Mouse (Mus musculus) kidney, embryonic 14.5 days (tissue): ENCODE results near the gene Apol7e. TPM values are rescaled to one million over a fixed set of nuclear protein-coding genes. Genes with fewer than 3 reads are reported as not detected.

ENCODE experiments used
- ATAC-seq: fragments of 200-750 bp; cut with Nextera tagmentation; 2 replicates; pipeline ENCODE4 v1.8.0; 2017; ENCODE audit warnings: moderate number of reproducible peaks, mild to moderate bottlenecking, moderate TSS enrichment, moderate library complexity; ENCODE audit not compliant: low FRiP score, low TSS enrichment
- H3K27ac ChIP-seq: fragments of 300-500 bp; sonication (generic); 2 replicates; pipeline ENCODE4 v1.5.1; 2014; ENCODE audit warnings: low read depth, mild to moderate bottlenecking, low read length, moderate library complexity, mixed read lengths
- H3K27me3 ChIP-seq: fragments of 300-500 bp; sonication (generic); 2 replicates; pipeline ENCODE4 v1.6.1; 2014; ENCODE audit warnings: mild to moderate bottlenecking, low read length; ENCODE audit not compliant: control insufficient read depth, insufficient read depth
- H3K36me3 ChIP-seq: fragments of 300-500 bp; sonication (generic); 2 replicates; pipeline ENCODE4 v1.6.1; 2014; ENCODE audit warnings: low read length, mixed read lengths; ENCODE audit not compliant: control insufficient read depth, insufficient read depth
- H3K4me1 ChIP-seq: fragments of 300-500 bp; sonication (generic); 2 replicates; pipeline ENCODE4 v1.6.1; 2014; ENCODE audit warnings: low read length, mixed read lengths; ENCODE audit not compliant: control insufficient read depth, insufficient read depth
- H3K4me2 ChIP-seq: fragments of 300-500 bp; sonication (generic); replicated peaks from 2 replicates; pipeline ENCODE4 v1.6.1; 2014; ENCODE audit warnings: low read depth, mild to moderate bottlenecking, low read length
- H3K4me3 ChIP-seq: fragments of 300-500 bp; sonication (generic); 2 replicates; pipeline ENCODE4 v1.5.1; 2014; ENCODE audit warnings: mild to moderate bottlenecking, low read length
- H3K9ac ChIP-seq: fragments of 300-500 bp; sonication (generic); 2 replicates; pipeline ENCODE4 v1.6.1; 2014; ENCODE audit warnings: low read depth, mild to moderate bottlenecking, low read length, moderate library complexity
- H3K9me3 ChIP-seq: fragments of 300-500 bp; sonication (generic); 2 replicates; pipeline ENCODE4 v1.6.1; 2016; ENCODE audit warnings: low read length; ENCODE audit not compliant: control insufficient read depth
- WGBS: fragments of 180-500 bp; shearing (Covaris S2); extraction: QIAGEN DNeasy Blood & Tissue Kit; methylation state at CpG from one replicate; pipeline ENCODE4 v1.1.7; 2014; 5-methylcytosine and 5-hydroxymethylcytosine counted together
- polyA plus RNA-seq: library from polyadenylated mRNA; unstranded; fragments of >200 nt; fragmentation: Nextera tagmentation; extraction: Ambion mirVana; gene quantifications from 2 replicates; pipeline ENCODE4 v1.2.1, GENCODE M21; 2014

The Apol7e gene
- polyA plus RNA-seq, 1 experiment from 2014 or later: not detected

DNA sequence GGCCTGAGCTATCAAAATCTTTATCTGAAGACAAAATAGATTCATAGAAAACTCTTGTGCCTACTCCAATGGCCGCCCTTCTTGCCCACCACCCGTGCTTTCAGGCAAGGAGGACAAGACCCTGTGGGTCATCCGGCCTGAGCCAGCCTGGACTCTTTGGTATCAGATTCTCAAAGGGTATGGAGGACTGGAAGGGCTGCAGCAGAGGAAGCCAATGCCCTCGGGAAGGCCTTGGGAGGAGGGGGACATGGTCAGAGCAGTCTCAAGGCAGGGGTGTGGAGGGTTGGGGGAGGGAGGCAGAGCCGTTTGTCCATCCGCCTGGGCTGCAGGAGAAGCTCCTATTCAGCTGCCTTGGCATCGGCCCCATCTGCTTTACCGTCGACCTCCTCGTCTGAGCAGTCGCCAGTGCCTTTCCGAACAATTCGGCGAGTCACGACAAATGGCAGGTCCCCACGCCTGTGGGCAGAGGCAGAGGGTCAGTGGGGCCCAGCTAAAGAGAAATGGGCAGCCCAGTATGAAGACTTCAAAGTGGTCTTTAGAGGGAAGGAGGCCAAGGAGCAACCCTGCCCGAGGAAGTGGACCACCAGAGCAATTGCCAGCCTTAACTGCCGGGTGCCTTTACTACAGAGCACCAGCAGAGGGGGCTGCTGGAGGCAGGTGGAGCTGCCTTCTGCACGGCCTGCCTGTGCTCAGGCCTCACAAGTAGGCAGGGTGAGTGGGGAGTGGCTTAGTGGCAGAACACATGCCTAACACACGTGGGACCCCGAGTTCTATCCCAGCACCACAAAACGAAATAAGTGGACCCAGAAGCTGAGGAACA lies 63.1 kb downstream of the Apol7e start:
- ATAC-seq: no peak
- H3K4me3 ChIP-seq: no peak overlapping the region
- WGBS: 68% methylated on average over 22 of the region's 22 CpGs
- no peaks in the 10 kb centered on the region for H3K9me3 ChIP-seq
- no peaks in the 10 kb centered on the region for H3K4me1 ChIP-seq
- peaks cover 72% of the 10 kb centered on the region for H3K36me3 ChIP-seq
- H3K27me3 ChIP-seq: no peaks in the 10 kb centered on the region
- H3K9ac ChIP-seq: no peak overlapping the region
- no peak overlapping the region for H3K27ac ChIP-seq
- H3K4me2 ChIP-seq: no peak overlapping the region

- Histone ChIP-seq H3K4me1 (no peaks in the 10 kb centered on the region), H3K27me3 (no peaks in the 10 kb centered on the region), H3K9me3 (no peaks in the 10 kb centered on the region), H3K9ac (no peak overlapping the region), H3K36me3 (peaks cover 85% of the 10 kb centered on the region), H3K4me3 (no peak overlapping the region), H3K4me2 (no peak overlapping the region), H3K27ac (no peak overlapping the region)
- WGBS: 92% methylated on average over 16 of the region's 16 CpGs
- no peak for ATAC-seq
Observed at GRCm38 (mm10) chr15:77763050-77763449, 64.4 kb downstream of the Apol7e start.

GRCm38 (mm10) chr15:77763702-77764101 lies 65.0 kb downstream of the Apol7e start:
- ATAC-seq: no peak
- Histone ChIP-seq H3K4me1 (no peaks in the 10 kb centered on the region), H3K9me3 (no peaks in the 10 kb centered on the region), H3K4me3 (no peak overlapping the region), H3K9ac (no peak overlapping the region; the same call in 1 of the 2 replicates), H3K27me3 (no peaks in the 10 kb centered on the region), H3K36me3 (peaks cover 91% of the 10 kb centered on the region), H3K27ac (no peak overlapping the region), H3K4me2 (no peak overlapping the region)
- 85% methylated on average over 11 of the region's 11 CpGs for WGBS

DNA sequence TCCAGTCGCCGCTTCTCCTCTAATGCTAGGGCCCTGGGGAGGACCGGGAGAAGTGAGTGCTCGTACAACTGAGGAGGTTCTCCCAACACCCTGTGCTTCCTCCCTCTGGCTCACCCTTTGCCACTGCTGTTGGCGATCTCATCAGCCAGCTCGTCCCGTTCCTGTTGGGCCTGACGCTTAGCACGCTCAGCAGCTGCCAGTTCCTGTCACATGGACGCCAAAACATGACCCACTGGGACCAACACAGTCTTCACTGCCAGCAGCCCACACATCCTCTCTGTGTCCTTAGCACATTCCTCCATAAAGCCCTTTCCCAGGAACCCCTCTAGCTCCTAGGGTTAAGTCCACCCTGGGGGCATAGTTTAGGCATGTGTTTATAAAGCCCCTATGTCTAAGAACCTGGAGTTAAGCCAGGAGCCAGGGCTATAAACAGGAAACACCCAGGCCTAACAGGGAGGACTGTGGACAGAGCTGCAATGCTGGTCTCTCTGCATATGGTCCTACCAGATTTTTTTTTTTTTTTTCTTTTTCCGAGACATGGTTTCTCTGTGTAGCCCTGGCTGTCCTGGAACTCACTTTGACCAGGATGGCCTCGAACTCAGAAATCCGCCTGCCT lies 65.8 kb downstream of the Apol7e start:
- no peak for ATAC-seq
- no peaks in the 10 kb centered on the region for H3K9me3 ChIP-seq
- H3K9ac ChIP-seq: no peak overlapping the region
- H3K36me3 ChIP-seq: peaks cover 97% of the 10 kb centered on the region
- no peaks in the 10 kb centered on the region for H3K4me1 ChIP-seq
- H3K4me2 ChIP-seq: no peak overlapping the region
- H3K4me3 ChIP-seq: no peak overlapping the region
- no peak overlapping the region for H3K27ac ChIP-seq
- H3K27me3 ChIP-seq: no peaks in the 10 kb centered on the region
- 80% methylated on average over 13 of the region's 13 CpGs for WGBS

- H3K9ac ChIP-seq: no peak overlapping the region
- H3K27ac ChIP-seq: no peak overlapping the region
- 95% methylated on average over 16 of the region's 16 CpGs for WGBS
- H3K4me3 ChIP-seq: no peak overlapping the region
- H3K4me2 ChIP-seq: no peak overlapping the region
- ATAC-seq: no peak
- H3K36me3 ChIP-seq: peaks cover 100% of the 10 kb centered on the region
- no peaks in the 10 kb centered on the region for H3K4me1 ChIP-seq
- no peaks in the 10 kb centered on the region for H3K27me3 ChIP-seq
- H3K9me3 ChIP-seq: no peaks in the 10 kb centered on the region
Observed at GRCm38 (mm10) chr15:77765484-77766093, 66.9 kb downstream of the Apol7e start.

DNA sequence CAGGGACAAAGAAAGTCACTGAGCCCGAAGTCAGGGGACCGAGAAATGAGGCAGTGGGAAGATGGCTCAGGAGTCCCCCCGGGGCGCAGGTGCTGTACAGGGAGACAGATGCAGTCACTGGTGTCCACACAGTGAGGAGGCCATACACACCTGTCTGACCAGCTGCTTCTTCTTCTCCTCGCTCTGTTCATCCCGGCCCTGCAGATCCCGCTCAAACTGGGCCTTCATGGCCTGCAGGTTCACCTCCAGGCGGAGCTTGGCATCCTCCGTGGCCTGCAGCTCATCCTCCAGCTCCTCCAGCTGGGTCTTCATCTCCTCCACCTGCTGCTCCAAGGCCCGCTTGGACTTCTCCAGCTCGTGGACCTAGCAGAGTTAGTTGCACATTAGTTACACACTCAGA lies 68.3 kb downstream of the Apol7e start:
- no peaks in the 10 kb centered on the region for H3K27me3 ChIP-seq
- H3K9ac ChIP-seq: no peak overlapping the region
- ATAC-seq: no peak
- no peak overlapping the region for H3K4me3 ChIP-seq
- 92% methylated on average over 11 of the region's 11 CpGs for WGBS
- H3K4me2 ChIP-seq: no peak overlapping the region
- no peaks in the 10 kb centered on the region for H3K4me1 ChIP-seq
- no peak overlapping the region for H3K27ac ChIP-seq
- H3K36me3 ChIP-seq: peaks cover 100% of the 10 kb centered on the region
- H3K9me3 ChIP-seq: no peaks in the 10 kb centered on the region

Other genes with a start within 250 kb of the Apol7e start
- not detected in 2 replicates for gene Apol10a, start 221.8 kb upstream of the Apol7e start, polyA plus RNA-seq
- gene Apol11a, start 190.6 kb upstream of the Apol7e start, polyA plus RNA-seq: not detected in 2 replicates
- not detected in 2 replicates for gene Apol7c, start 165.5 kb upstream of the Apol7e start, polyA plus RNA-seq
- gene 1700025B11Rik, start 137.0 kb upstream of the Apol7e start, polyA plus RNA-seq: not detected in 2 replicates
- 0.09 and 0.18 TPM in 2 replicates for gene Apol10b, start 102.7 kb upstream of the Apol7e start, polyA plus RNA-seq
- not detected in 2 replicates for gene Gm36245, start 99.6 kb upstream of the Apol7e start, polyA plus RNA-seq
- not detected in 2 replicates for gene Apol11b, start 55.6 kb upstream of the Apol7e start, polyA plus RNA-seq
- 0.34 TPM in 1 of 2 replicates, not detected in the other for gene Apol9b, start 30.2 kb downstream of the Apol7e start, polyA plus RNA-seq
- gene Apol8, start 58.1 kb downstream of the Apol7e start, polyA plus RNA-seq: not detected in 2 replicates
- gene Myh9, start 143.3 kb downstream of the Apol7e start, polyA plus RNA-seq: 43.8 and 72.3 TPM in 2 replicates
- gene Txn2, start 230.1 kb downstream of the Apol7e start, polyA plus RNA-seq: 269 and 294 TPM in 2 replicates